Comparison of ENCODE assay signal across 19 mouse cellular contexts in genomic region chr17:27507591-27507945, GRCm38 (mm10). TPM values are rescaled to one million over a fixed set of nuclear protein-coding genes. Genes with fewer than 3 reads are reported as not detected.
"Had no signal": no experiment of that assay in that cellular context is flagged by ENCODE, and none has a peak within 500 bp of the region (broad histone marks: within the 10 kb centered on the region; RNA-seq: fewer than 3 reads in every experiment).

No protein-coding gene starts in this region.

- H3K4me3 ChIP-seq: layer of hippocampus, adult 2 months; limb, embryonic 10.5 days; limb, embryonic 13.5 days; liver, embryonic 12.5 days; liver, embryonic 15.5 days; lung, embryonic 15.5 days; megakaryocyte, embryonic 14.5 days; midbrain, embryonic 12.5 days; myocyte; neural tube, embryonic 13.5 days had no signal

- H3K27ac ChIP-seq: kidney, postnatal 0 days; layer of hippocampus, adult 2 months; limb, embryonic 10.5 days; limb, embryonic 13.5 days; liver, embryonic 12.5 days; liver, embryonic 15.5 days; lung, embryonic 15.5 days; midbrain, embryonic 12.5 days; neural tube, embryonic 13.5 days had no signal

- H3K9me3 ChIP-seq: limb, embryonic 10.5 days; limb, embryonic 13.5 days; liver, embryonic 12.5 days; liver, embryonic 15.5 days; lung, embryonic 15.5 days; midbrain, embryonic 12.5 days; neural tube, embryonic 13.5 days had no signal

- H3K9ac ChIP-seq: limb, embryonic 13.5 days; liver, embryonic 12.5 days; liver, embryonic 15.5 days; lung, embryonic 15.5 days; midbrain, embryonic 12.5 days; neural tube, embryonic 13.5 days had no signal

- H3K36me3 ChIP-seq: limb, embryonic 10.5 days; limb, embryonic 13.5 days; liver, embryonic 12.5 days; liver, embryonic 15.5 days; lung, embryonic 15.5 days; midbrain, embryonic 12.5 days; neural tube, embryonic 13.5 days had no signal

- DNase-seq: kidney, postnatal 25 days; layer of hippocampus, adult 9-11 months; liver; lung, adult 18-20 months; lung, postnatal 10 days; lung, postnatal 36 days; thymus, adult 18-20 months; thymus, postnatal 36 days had no signal

- ATAC-seq: liver, embryonic 12.5 days had no signal

- H3K4me2 ChIP-seq: limb, embryonic 13.5 days; liver, embryonic 12.5 days; liver, embryonic 15.5 days; lung, embryonic 15.5 days; midbrain, embryonic 12.5 days; neural tube, embryonic 13.5 days had no signal

RNA-seq across cellular contexts. Expression of gene Grm4, which starts 13.6 kb away (rescaled TPM):
- polyA plus RNA-seq: myocyte had no signal
